Mouse (Mus musculus) heart, postnatal 0 days (tissue): ENCODE data around the gene Lrp3. TPM values are rescaled to one million over a fixed set of nuclear protein-coding genes. Genes with fewer than 3 reads are reported as not detected.
A peak's percentile ranks its signal among the peaks of the same experiment; 100 is the strongest.

ENCODE experiments used
- ATAC-seq: fragments of 200-750 bp; cut with Nextera tagmentation; 2 replicates; pipeline ENCODE4 v1.8.0; 2017; ENCODE audit warnings: low read depth, moderate number of reproducible peaks, moderate library complexity; ENCODE audit not compliant: insufficient read depth
- DNase-seq: peaks from one replicate; pipeline ENCODE4 v3.0.0-alpha.2; 2016; ENCODE audit warnings: low spot score
- H3K27ac ChIP-seq: fragments of 300-500 bp; sonication (generic); 2 replicates; pipeline ENCODE4 v1.5.1; 2014; ENCODE audit warnings: low read depth, mild to moderate bottlenecking
- H3K27me3 ChIP-seq: fragments of 300-500 bp; sonication (generic); 2 replicates; pipeline ENCODE4 v1.6.1; 2014; ENCODE audit warnings: low read length, mixed read lengths; ENCODE audit not compliant: control insufficient read depth, insufficient read depth
- H3K36me3 ChIP-seq: fragments of 300-500 bp; sonication (generic); replicated peaks from 2 replicates; pipeline ENCODE4 v1.6.1; 2014; ENCODE audit warnings: low read length, mixed read lengths; ENCODE audit not compliant: control insufficient read depth, insufficient read depth
- H3K4me1 ChIP-seq: fragments of 300-500 bp; sonication (generic); 2 replicates; pipeline ENCODE4 v1.6.1; 2014; ENCODE audit warnings: antibody characterized with exemption; ENCODE audit not compliant: control insufficient read depth, insufficient read depth
- H3K4me2 ChIP-seq: fragments of 300-500 bp; sonication (generic); 2 replicates; pipeline ENCODE4 v1.6.1; 2014; ENCODE audit warnings: low read depth, mild to moderate bottlenecking, low read length, moderate library complexity
- H3K4me3 ChIP-seq: fragments of 300-500 bp; sonication (generic); 2 replicates; pipeline ENCODE4 v1.5.1; 2014; ENCODE audit warnings: low read depth, low read length
- H3K9ac ChIP-seq: fragments of 300-500 bp; sonication (generic); replicated peaks from 2 replicates; pipeline ENCODE4 v1.6.1; 2014; ENCODE audit warnings: low read depth, low read length, mixed read lengths
- H3K9me3 ChIP-seq: fragments of 300-500 bp; sonication (generic); replicated peaks from 2 replicates; pipeline ENCODE4 v1.6.1; 2016; ENCODE audit warnings: low read length; ENCODE audit not compliant: control insufficient read depth
- CTCF ChIP-seq: IDR thresholded peaks from 2 replicates; pipeline ENCODE4 v1.5.1; 2016; ENCODE audit warnings: antibody characterized with exemption, control low read depth, low read depth
- EP300 ChIP-seq: IDR thresholded peaks from 2 replicates; pipeline ENCODE4 v1.6.1; 2016; ENCODE audit warnings: antibody characterized with exemption, low read depth
- WGBS: fragments of 180-500 bp; shearing (Covaris S2); extraction: QIAGEN DNeasy Blood & Tissue Kit; methylation state at CpG from one replicate; pipeline ENCODE4 v1.1.7; 2014; 5-methylcytosine and 5-hydroxymethylcytosine counted together
- polyA plus RNA-seq: library from polyadenylated mRNA; unstranded; fragments of >200 nt; fragmentation: Nextera tagmentation; extraction: Ambion mirVana; gene quantifications from 2 replicates; pipeline ENCODE4 v1.2.1, GENCODE M21; 2015
- total RNA-seq: library from RNA; depleted of rRNA; stranded (reverse); fragments of >200 nt; gene quantifications from 2 replicates; pipeline ENCODE4 v1.2.3, GENCODE M21; 2014; ENCODE audit warnings: low replicate concordance

Gene Lrp3
- total and polyA plus RNA-seq, 2 experiments from 2014 or later = 1.3 to 3.3 TPM

- Histone ChIP-seq H3K9ac (no peak within 1 kb of the TSS), H3K4me3 (peak within 1 kb of the TSS; percentile 38), H3K27ac (no peak within 1 kb of the TSS), H3K36me3 (no peaks in the 10 kb centered on the region), H3K27me3 (peaks cover 61% of the 10 kb centered on the region), H3K4me1 (no peaks in the 10 kb centered on the region), H3K4me2 (peak within 1 kb of the TSS; percentile 61), H3K9me3 (0 out of 2 replicates have a peak, but pooled peaks cover 7% of the 10 kb centered on the region)
- ATAC-seq (no peak), DNase-seq (no peak)
- WGBS = 1% methylated on average over 38 of the region's 43 CpGs
- no peak for TF ChIP-seq CTCF
- no peak for TF ChIP-seq EP300
Measured at GRCm38 (mm10) chr7:35185889-35186569, 29.3 kb downstream of the Lrp3 start, which contains the start of gene Slc7a10. Gene Slc7a10, plus strand, starts transcription at chr7:35186385.

- Histone ChIP-seq H3K9ac (no peak overlapping the region), H3K27me3 (peaks cover 55% of the 10 kb centered on the region), H3K27ac (no peak overlapping the region), H3K4me1 (no peaks in the 10 kb centered on the region), H3K9me3 (0 out of 2 replicates have a peak, but pooled peaks cover 7% of the 10 kb centered on the region), H3K36me3 (no peaks in the 10 kb centered on the region), H3K4me3 (peak overlapping the region; percentile 38), H3K4me2 (peak overlapping the region; percentile 61)
- peak; percentile 24 for TF ChIP-seq CTCF
- no peak for TF ChIP-seq EP300
- ATAC-seq (peak; percentile 57), DNase-seq (no peak)
- 3% methylated on average over 54 of the region's 54 CpGs for WGBS
Measured at GRCm38 (mm10) chr7:35184833-35185724, 30.2 kb downstream of the Lrp3 start.

DNA sequence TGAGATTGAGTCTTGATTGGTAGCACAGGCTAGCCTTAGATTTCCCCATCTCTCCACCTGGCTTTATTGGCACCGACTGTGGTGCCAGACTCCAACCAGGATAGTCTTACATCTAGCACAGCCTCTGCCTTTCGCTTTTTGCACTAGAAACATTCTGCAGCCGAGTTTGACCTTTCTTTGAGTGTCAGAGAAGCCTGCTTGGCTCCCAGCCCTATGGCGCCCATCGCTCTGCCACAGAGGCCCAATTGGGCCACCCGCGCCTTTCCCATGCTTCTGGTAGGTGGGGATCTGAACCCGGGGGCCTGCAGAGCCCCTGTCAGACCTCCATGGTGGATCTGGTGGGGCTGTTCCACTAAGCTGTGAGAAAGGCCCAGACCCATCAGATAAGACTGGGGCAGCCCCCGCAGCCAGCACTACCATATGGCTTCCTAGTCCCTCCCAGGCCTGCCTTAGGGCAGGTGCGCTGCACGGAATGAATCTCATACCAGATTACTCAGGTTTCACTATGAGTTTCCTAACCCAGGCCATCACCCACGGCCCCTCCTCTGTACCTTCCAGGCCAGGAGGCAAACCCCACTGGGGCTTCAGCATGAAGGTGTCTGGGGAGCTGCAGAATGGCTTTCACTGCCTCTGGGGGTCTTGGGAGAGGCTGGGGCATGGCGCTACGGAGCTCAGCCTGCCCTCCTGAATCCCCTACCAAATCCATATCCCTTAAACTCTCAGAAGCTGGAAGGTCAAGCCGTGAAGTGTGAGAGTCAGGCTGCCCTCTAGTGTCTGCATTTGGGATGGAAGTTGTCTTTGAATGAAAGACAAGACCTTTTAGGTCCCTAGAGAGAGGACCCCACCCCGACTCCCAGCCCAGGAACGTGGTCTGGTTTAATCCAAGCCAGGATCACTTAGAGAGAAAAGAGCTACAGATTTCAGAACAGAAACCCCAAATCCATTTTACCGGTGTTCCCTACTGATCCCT is 38.6 kb downstream of the Lrp3 start:
- Histone ChIP-seq H3K27ac (no peak overlapping the region), H3K9ac (no peak overlapping the region), H3K4me2 (no peak overlapping the region), H3K9me3 (no peaks in the 10 kb centered on the region), H3K27me3 (peaks cover 16% of the 10 kb centered on the region; the same call in 1 of the 2 replicates), H3K4me1 (no peaks in the 10 kb centered on the region), H3K4me3 (no peak overlapping the region), H3K36me3 (no peaks in the 10 kb centered on the region)
- WGBS = 47% methylated on average over 18 of the region's 18 CpGs
- no peak for ATAC-seq
- DNase-seq = no peak
- TF ChIP-seq CTCF = peak; percentile 64
- TF ChIP-seq EP300 = no peak

DNA sequence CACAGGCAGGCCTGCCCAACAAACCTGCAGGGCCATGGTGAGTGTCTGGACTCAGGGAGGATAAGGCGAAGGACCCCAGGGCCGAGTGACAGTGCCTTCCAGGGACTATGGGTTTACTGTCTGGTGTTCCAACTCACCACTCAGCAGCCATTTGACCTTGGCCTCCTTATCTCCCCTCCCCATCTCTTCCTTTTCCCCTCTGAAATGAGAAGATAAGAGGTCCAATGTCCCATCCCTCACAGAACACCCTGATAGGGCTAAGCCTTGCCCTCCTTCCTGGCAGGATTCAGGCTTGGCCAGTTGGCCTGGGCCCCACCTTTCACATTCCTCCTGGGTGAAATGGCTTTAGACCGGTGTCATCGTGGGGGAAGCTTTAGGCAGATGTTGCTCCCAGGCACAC is 39.8 kb downstream of the Lrp3 start:
- H3K4me3 ChIP-seq = no peak overlapping the region
- ATAC-seq (no peak), DNase-seq (no peak)
- no peaks in the 10 kb centered on the region for H3K36me3 ChIP-seq
- 70% methylated on average over 4 of the region's 4 CpGs for WGBS
- H3K9me3 ChIP-seq = no peaks in the 10 kb centered on the region
- no peak overlapping the region for H3K9ac ChIP-seq
- H3K27me3 ChIP-seq = peaks cover 26% of the 10 kb centered on the region; the same call in 1 of the 2 replicates
- no peak for TF ChIP-seq EP300
- no peak overlapping the region for H3K27ac ChIP-seq
- H3K4me2 ChIP-seq = no peak overlapping the region
- no peaks in the 10 kb centered on the region for H3K4me1 ChIP-seq

DNA sequence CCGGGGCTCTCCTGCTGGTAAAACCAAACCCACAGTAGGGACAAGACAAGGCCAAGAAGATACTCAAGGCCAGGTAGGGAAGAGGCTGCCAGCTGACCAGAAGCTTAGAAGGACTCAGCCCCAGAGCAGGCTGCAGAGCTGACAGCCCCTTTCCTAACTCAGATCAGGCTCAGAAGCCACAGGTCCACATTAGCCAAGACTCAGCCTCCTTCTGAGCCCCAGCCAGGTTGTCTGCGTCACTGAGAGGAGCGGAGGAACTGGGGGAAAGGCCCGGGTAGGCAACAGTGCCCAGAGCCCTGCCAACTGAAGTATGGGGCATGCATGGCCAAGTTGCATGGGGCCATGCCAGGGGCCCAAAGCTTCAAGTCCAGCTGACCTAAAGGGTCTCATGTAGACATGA is 42.8 kb downstream of the Lrp3 start:
- no peak for ATAC-seq
- Histone ChIP-seq H3K36me3 (no peaks in the 10 kb centered on the region), H3K9ac (no peak overlapping the region), H3K9me3 (no peaks in the 10 kb centered on the region), H3K27me3 (peaks cover 35% of the 10 kb centered on the region; the same call in 1 of the 2 replicates), H3K4me3 (no peak overlapping the region), H3K27ac (no peak overlapping the region), H3K4me2 (no peak overlapping the region), H3K4me1 (no peaks in the 10 kb centered on the region)
- no peak for TF ChIP-seq CTCF
- TF ChIP-seq EP300 = no peak
- WGBS = 59% methylated on average over 4 of the region's 4 CpGs
- DNase-seq = no peak
